Mouse (Mus musculus): Measurements from ENCODE around the gene Grk1. TPM values are rescaled to one million over a fixed set of nuclear protein-coding genes. Genes with fewer than 3 reads are reported as not detected.

Grk1 gene
- polyA plus RNA-seq, 1 experiment: not detected

GRCm38 (mm10) chr8:13403517-13403916, 1.4 kb upstream of the Grk1 start:
- WGBS: 77% methylated on average over 6 of the region's 6 CpGs
- H3K4me3 ChIP-seq (ENCODE audit: extremely low read depth, insufficient read depth, insufficient read length): no peak overlapping the region
- H3K36me3 ChIP-seq (ENCODE audit: control insufficient read depth, insufficient read depth, low read length): no peaks in the 10 kb centered on the region
- DNase-seq (ENCODE audit: low read depth in 1 of 2, low spot score in 2 of 2): no peak
- no peaks in the 10 kb centered on the region for H3K27me3 ChIP-seq (ENCODE audit: control insufficient read depth, insufficient read depth, low read length)
- no peak overlapping the region for H3K27ac ChIP-seq (ENCODE audit: insufficient read depth, low read length)
- H3K4me1 ChIP-seq (ENCODE audit: control insufficient read depth, insufficient read depth, insufficient read length): no peaks in the 10 kb centered on the region
- no peak for TF ChIP-seq POLR2A (IDR thresholded peaks at IDR 0.05; ENCODE audit: low read depth, low read length)
- no peak for TF ChIP-seq CTCF (IDR thresholded peaks at IDR 0.05; ENCODE audit: extremely low read depth, insufficient read depth, insufficient read length, insufficient replicate concordance)

GRCm38 (mm10) chr8:13406011-13406410, 1.1 kb downstream of the Grk1 start:
- no peak for DNase-seq (ENCODE audit: low read depth in 1 of 2, low spot score in 2 of 2)
- H3K4me3 ChIP-seq (ENCODE audit: extremely low read depth, insufficient read depth, insufficient read length): no peak overlapping the region
- 91% methylated on average over 5 of the region's 5 CpGs for WGBS
- no peaks in the 10 kb centered on the region for H3K36me3 ChIP-seq (ENCODE audit: control insufficient read depth, insufficient read depth, low read length)
- H3K27me3 ChIP-seq (ENCODE audit: control insufficient read depth, insufficient read depth, low read length): no peaks in the 10 kb centered on the region
- TF ChIP-seq CTCF (IDR thresholded peaks at IDR 0.05; ENCODE audit: extremely low read depth, insufficient read depth, insufficient read length, insufficient replicate concordance) (no peak), POLR2A (IDR thresholded peaks at IDR 0.05; ENCODE audit: low read depth, low read length) (no peak)
- H3K27ac ChIP-seq (ENCODE audit: insufficient read depth, low read length): no peak overlapping the region
- no peaks in the 10 kb centered on the region for H3K4me1 ChIP-seq (ENCODE audit: control insufficient read depth, insufficient read depth, insufficient read length)

GRCm38 (mm10) chr8:13411597-13411996, 6.7 kb downstream of the Grk1 start:
- Histone ChIP-seq H3K27me3 (ENCODE audit: control insufficient read depth, insufficient read depth, low read length) (no peaks in the 10 kb centered on the region), H3K27ac (ENCODE audit: insufficient read depth, low read length) (no peak overlapping the region), H3K4me1 (ENCODE audit: control insufficient read depth, insufficient read depth, insufficient read length) (no peaks in the 10 kb centered on the region), H3K36me3 (ENCODE audit: control insufficient read depth, insufficient read depth, low read length) (no peaks in the 10 kb centered on the region), H3K4me3 (ENCODE audit: extremely low read depth, insufficient read depth, insufficient read length) (no peak overlapping the region)
- WGBS: 20% methylated on average over 6 of the region's 6 CpGs
- DNase-seq (ENCODE audit: low read depth in 1 of 2, low spot score in 2 of 2): peak; percentile 12 to 38
- TF ChIP-seq POLR2A (IDR thresholded peaks at IDR 0.05; ENCODE audit: low read depth, low read length): no peak
- TF ChIP-seq CTCF (IDR thresholded peaks at IDR 0.05; ENCODE audit: extremely low read depth, insufficient read depth, insufficient read length, insufficient replicate concordance): peak; percentile 74; the same call in 1 of the 2 replicates

- H3K36me3 ChIP-seq (ENCODE audit: control insufficient read depth, insufficient read depth, low read length): no peaks in the 10 kb centered on the region
- DNase-seq (ENCODE audit: low read depth in 1 of 2, low spot score in 2 of 2): peak; percentile 8 to 35
- no peak overlapping the region for H3K4me3 ChIP-seq (ENCODE audit: extremely low read depth, insufficient read depth, insufficient read length)
- H3K27me3 ChIP-seq (ENCODE audit: control insufficient read depth, insufficient read depth, low read length): no peaks in the 10 kb centered on the region
- H3K27ac ChIP-seq (ENCODE audit: insufficient read depth, low read length): no peak overlapping the region
- 63% methylated on average over 13 of the region's 13 CpGs for WGBS
- H3K4me1 ChIP-seq (ENCODE audit: control insufficient read depth, insufficient read depth, insufficient read length): no peaks in the 10 kb centered on the region
- TF ChIP-seq POLR2A (IDR thresholded peaks at IDR 0.05; ENCODE audit: low read depth, low read length): no peak
- peak; percentile 83; the same call in 1 of the 2 replicates for TF ChIP-seq CTCF (IDR thresholded peaks at IDR 0.05; ENCODE audit: extremely low read depth, insufficient read depth, insufficient read length, insufficient replicate concordance)
Measured at GRCm38 (mm10) chr8:13412891-13413558, 8.1 kb downstream of the Grk1 start.

DNA sequence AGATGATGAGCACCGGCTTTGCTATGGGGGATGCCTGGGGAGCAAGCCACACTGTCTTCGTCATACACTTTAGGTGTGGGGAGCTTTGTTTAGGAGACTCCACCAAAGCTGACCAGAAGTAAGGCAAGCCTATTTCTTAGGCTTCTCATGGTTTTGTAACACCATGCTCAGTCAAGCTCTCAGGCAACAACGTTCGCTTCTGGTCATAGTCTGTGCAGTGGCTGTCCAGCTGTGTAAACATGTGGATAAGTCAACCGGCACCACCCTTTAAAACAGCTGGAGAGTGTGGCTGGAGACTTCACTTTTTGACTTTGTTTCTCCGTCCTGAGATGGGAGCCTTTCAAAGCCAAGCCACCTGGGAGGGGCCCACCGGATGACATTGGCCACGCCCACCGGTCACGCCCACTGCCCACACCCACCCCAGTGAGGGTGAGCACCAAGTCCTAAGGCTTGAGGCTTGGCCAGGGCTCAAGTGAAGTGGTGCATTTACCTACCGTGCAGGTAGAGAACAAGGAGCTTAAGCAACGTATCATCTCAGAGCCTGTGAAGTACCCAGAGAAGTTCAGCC, 9.0 kb downstream of the Grk1 start:
- no peaks in the 10 kb centered on the region for H3K27me3 ChIP-seq (ENCODE audit: control insufficient read depth, insufficient read depth, low read length)
- DNase-seq (ENCODE audit: low read depth in 1 of 2, low spot score in 2 of 2): no peak
- no peak overlapping the region for H3K27ac ChIP-seq (ENCODE audit: insufficient read depth, low read length)
- no peak overlapping the region for H3K4me3 ChIP-seq (ENCODE audit: extremely low read depth, insufficient read depth, insufficient read length)
- TF ChIP-seq POLR2A (IDR thresholded peaks at IDR 0.05; ENCODE audit: low read depth, low read length): no peak
- no peak for TF ChIP-seq CTCF (IDR thresholded peaks at IDR 0.05; ENCODE audit: extremely low read depth, insufficient read depth, insufficient read length, insufficient replicate concordance)
- H3K36me3 ChIP-seq (ENCODE audit: control insufficient read depth, insufficient read depth, low read length): no peaks in the 10 kb centered on the region
- WGBS: 56% methylated on average over 12 of the region's 12 CpGs
- H3K4me1 ChIP-seq (ENCODE audit: control insufficient read depth, insufficient read depth, insufficient read length): no peaks in the 10 kb centered on the region

- Histone ChIP-seq H3K36me3 (ENCODE audit: control insufficient read depth, insufficient read depth, low read length) (no peaks in the 10 kb centered on the region), H3K27me3 (ENCODE audit: control insufficient read depth, insufficient read depth, low read length) (no peaks in the 10 kb centered on the region), H3K4me1 (ENCODE audit: control insufficient read depth, insufficient read depth, insufficient read length) (no peaks in the 10 kb centered on the region), H3K27ac (ENCODE audit: insufficient read depth, low read length) (no peak overlapping the region), H3K4me3 (ENCODE audit: extremely low read depth, insufficient read depth, insufficient read length) (no peak overlapping the region)
- no peak for DNase-seq (ENCODE audit: low read depth in 1 of 2, low spot score in 2 of 2)
- WGBS: 74% methylated on average over 10 of the region's 10 CpGs
- TF ChIP-seq POLR2A (IDR thresholded peaks at IDR 0.05; ENCODE audit: low read depth, low read length) (no peak), CTCF (IDR thresholded peaks at IDR 0.05; ENCODE audit: extremely low read depth, insufficient read depth, insufficient read length, insufficient replicate concordance) (no peak)
Measured at GRCm38 (mm10) chr8:13415879-13416278, 11.0 kb downstream of the Grk1 start.

DNA sequence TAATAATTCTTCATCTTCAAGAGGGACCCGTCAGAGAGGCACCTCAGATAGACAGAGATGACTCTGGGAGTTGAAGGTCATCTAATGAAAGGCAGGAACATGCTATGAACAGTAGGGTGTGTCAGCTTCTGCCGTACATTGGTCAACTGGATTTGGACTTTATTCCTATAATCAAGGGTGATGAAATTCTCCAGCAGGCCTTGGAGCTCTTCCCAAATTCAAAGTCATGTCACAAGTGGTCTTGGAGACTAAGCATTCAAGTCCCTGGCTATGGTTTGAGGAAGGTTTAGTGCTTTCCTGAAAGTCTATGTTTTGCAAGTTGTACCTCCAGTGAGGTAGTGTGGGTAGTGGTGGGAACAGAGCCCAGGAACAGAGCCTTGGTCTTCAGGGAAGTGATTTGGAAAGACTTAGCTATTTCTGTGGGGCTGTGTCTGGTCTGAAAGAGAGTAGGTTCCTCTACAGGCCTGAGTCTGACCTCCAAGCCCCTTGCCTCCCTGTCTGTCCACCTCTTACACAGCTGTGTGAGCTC, 14.3 kb downstream of the Grk1 start:
- WGBS: 85% methylated on average over 2 of the region's 2 CpGs
- no peaks in the 10 kb centered on the region for H3K36me3 ChIP-seq (ENCODE audit: control insufficient read depth, insufficient read depth, low read length)
- no peak overlapping the region for H3K4me3 ChIP-seq (ENCODE audit: extremely low read depth, insufficient read depth, insufficient read length)
- no peak for TF ChIP-seq POLR2A (IDR thresholded peaks at IDR 0.05; ENCODE audit: low read depth, low read length)
- TF ChIP-seq CTCF (IDR thresholded peaks at IDR 0.05; ENCODE audit: extremely low read depth, insufficient read depth, insufficient read length, insufficient replicate concordance): no peak
- H3K27ac ChIP-seq (ENCODE audit: insufficient read depth, low read length): no peak overlapping the region
- DNase-seq (ENCODE audit: low read depth in 1 of 2, low spot score in 2 of 2): no peak
- no peaks in the 10 kb centered on the region for H3K27me3 ChIP-seq (ENCODE audit: control insufficient read depth, insufficient read depth, low read length)
- no peaks in the 10 kb centered on the region for H3K4me1 ChIP-seq (ENCODE audit: control insufficient read depth, insufficient read depth, insufficient read length)

All from spleen, adult 2 months (tissue).